Mouse (Mus musculus) intestine, embryonic 15.5 days (tissue): ENCODE results near the gene Ddrgk1. TPM values are rescaled to one million over a fixed set of nuclear protein-coding genes. Genes with fewer than 3 reads are reported as not detected.

Experiments used
- ATAC-seq: fragments of 200-750 bp; cut with Nextera tagmentation; 2 replicates; pipeline ENCODE4 v1.8.0; 2017; ENCODE audit warnings: moderate TSS enrichment, moderate library complexity
- H3K27ac ChIP-seq: fragments of 300-500 bp; sonication (generic); 2 replicates; pipeline ENCODE4 v1.5.1; 2015; ENCODE audit warnings: mild to moderate bottlenecking, inconsistent platforms
- H3K27me3 ChIP-seq: fragments of 300-500 bp; sonication (generic); replicated peaks from 2 replicates; pipeline ENCODE4 v1.6.1; 2015; ENCODE audit warnings: inconsistent platforms
- H3K36me3 ChIP-seq: fragments of 300-500 bp; sonication (generic); 2 replicates; pipeline ENCODE4 v1.6.1; 2015; ENCODE audit warnings: inconsistent platforms
- H3K4me1 ChIP-seq: fragments of 300-500 bp; sonication (generic); replicated peaks from 2 replicates; pipeline ENCODE4 v1.6.1; 2015; ENCODE audit warnings: inconsistent platforms
- H3K4me2 ChIP-seq: fragments of 300-500 bp; sonication (generic); replicated peaks from 2 replicates; pipeline ENCODE4 v1.6.1; 2015; ENCODE audit warnings: mild to moderate bottlenecking, inconsistent platforms
- H3K4me3 ChIP-seq: fragments of 300-500 bp; sonication (generic); replicated peaks from 2 replicates; pipeline ENCODE4 v1.5.1; 2015; ENCODE audit warnings: inconsistent platforms
- H3K9ac ChIP-seq: fragments of 300-500 bp; sonication (generic); 2 replicates; pipeline ENCODE4 v1.6.1; 2015; ENCODE audit warnings: inconsistent platforms
- H3K9me3 ChIP-seq: fragments of 300-500 bp; sonication (generic); 2 replicates; pipeline ENCODE4 v1.6.1; 2016; ENCODE audit warnings: inconsistent platforms
- WGBS: fragments of 180-500 bp; shearing (Covaris S2); methylation state at CpG from one replicate; pipeline ENCODE4 v1.1.7; 2015; 5-methylcytosine and 5-hydroxymethylcytosine counted together
- polyA plus RNA-seq: library from polyadenylated mRNA; unstranded; fragments of >200 nt; fragmentation: Nextera tagmentation; extraction: Ambion mirVana; gene quantifications from 2 replicates; pipeline ENCODE4 v1.2.1, GENCODE M21; 2015

Gene Ddrgk1
- polyA plus RNA-seq, 1 experiment from 2014 or later = 74.5 TPM

DNA sequence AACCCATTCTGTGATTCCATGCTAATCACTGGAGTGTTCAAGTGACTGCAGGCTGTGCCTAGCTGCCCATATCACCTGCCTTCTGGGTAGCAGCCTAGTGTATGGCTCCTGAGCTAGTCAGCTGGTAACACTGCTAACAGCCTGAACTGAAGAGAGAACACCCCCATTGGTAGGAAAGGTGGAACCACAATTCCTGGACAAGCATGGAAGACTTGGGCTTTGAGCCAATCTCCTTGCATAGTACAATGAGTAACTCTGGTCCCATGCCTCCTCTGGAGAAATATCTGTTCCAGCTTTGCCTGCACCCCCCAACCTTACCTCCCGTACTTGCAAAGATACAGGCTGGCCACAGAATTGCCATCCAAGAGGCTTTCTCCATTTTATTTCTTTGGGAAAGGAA, 32.0 kb downstream of the Ddrgk1 start:
- no peaks in the 10 kb centered on the region for H3K9me3 ChIP-seq
- 97% methylated on average over 1 of the region's 1 CpGs for WGBS
- H3K27ac ChIP-seq = no peak overlapping the region
- peaks cover 21% of the 10 kb centered on the region; the same call in 1 of the 2 replicates for H3K27me3 ChIP-seq
- H3K9ac ChIP-seq = no peak overlapping the region
- ATAC-seq = no peak
- no peaks in the 10 kb centered on the region; the same call in 1 of the 2 replicates for H3K36me3 ChIP-seq
- H3K4me2 ChIP-seq = no peak overlapping the region
- H3K4me1 ChIP-seq = peaks cover 23% of the 10 kb centered on the region
- H3K4me3 ChIP-seq = no peak overlapping the region

DNA sequence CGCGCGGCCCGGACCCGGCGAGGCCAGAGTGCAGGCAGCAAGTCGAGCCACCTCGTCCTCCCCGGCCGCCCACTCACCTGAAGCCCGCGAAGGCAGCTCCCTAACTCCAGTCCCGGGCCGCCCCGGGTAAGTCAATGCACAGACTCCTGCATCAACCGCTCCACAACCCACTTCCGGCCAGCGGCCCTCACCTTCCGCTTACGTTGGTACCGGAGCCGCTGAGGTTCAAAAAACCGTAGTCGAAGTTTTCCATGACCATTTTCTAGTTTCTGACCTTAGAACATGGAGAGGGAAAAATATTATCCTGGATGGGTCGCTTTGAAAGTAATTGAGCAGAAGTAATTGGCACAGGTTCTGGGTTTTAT, 34.6 kb downstream of the Ddrgk1 start, which contains the start of the genes Fastkd5 and Ubox5:
TSS of gene Fastkd5 (minus strand) at position 189 of the 365 bp plus-strand sequence.
TSS of gene Ubox5 (minus strand) at position 200 of the 365 bp plus-strand sequence.
- peak within 1 kb of the TSS; percentile 88 for H3K9ac ChIP-seq
- H3K4me3 ChIP-seq = peak within 1 kb of the TSS; percentile 92
- H3K27me3 ChIP-seq = peaks cover 7% of the 10 kb centered on the region; the same call in 1 of the 2 replicates
- WGBS = 0% methylated on average over 25 of the region's 25 CpGs
- ATAC-seq = peak; percentile 87
- H3K4me2 ChIP-seq = peak within 1 kb of the TSS; percentile 67
- H3K27ac ChIP-seq = peak within 1 kb of the TSS; percentile 62
- H3K4me1 ChIP-seq = peaks cover 10% of the 10 kb centered on the region
- H3K36me3 ChIP-seq = no peaks in the 10 kb centered on the region; the same call in 1 of the 2 replicates
- H3K9me3 ChIP-seq = no peaks in the 10 kb centered on the region

- Histone ChIP-seq H3K27ac (peak overlapping the region; percentile 62), H3K9ac (peak overlapping the region; percentile 88), H3K4me2 (peak overlapping the region; percentile 67), H3K4me1 (peaks cover 4% of the 10 kb centered on the region; the same call in 1 of the 2 replicates), H3K27me3 (peaks cover 3% of the 10 kb centered on the region; the same call in 1 of the 2 replicates), H3K9me3 (no peaks in the 10 kb centered on the region), H3K36me3 (no peaks in the 10 kb centered on the region; the same call in 1 of the 2 replicates), H3K4me3 (peak overlapping the region; percentile 92)
- WGBS = 1% methylated on average over 37 of the region's 37 CpGs
- peak; percentile 67 for ATAC-seq
Observed at GRCm38 (mm10) chr2:130629080-130629838, 35.2 kb downstream of the Ddrgk1 start.

GRCm38 (mm10) chr2:130628424-130628823, 36.0 kb downstream of the Ddrgk1 start:
- Histone ChIP-seq H3K9me3 (no peaks in the 10 kb centered on the region), H3K4me2 (peak overlapping the region; percentile 67; the same call in 1 of the 2 replicates), H3K36me3 (no peaks in the 10 kb centered on the region), H3K9ac (no peak overlapping the region), H3K4me3 (peak overlapping the region; percentile 92; the same call in 1 of the 2 replicates), H3K27ac (no peak overlapping the region), H3K4me1 (0 out of 2 replicates have a peak, but pooled peaks cover 4% of the 10 kb centered on the region), H3K27me3 (no peaks in the 10 kb centered on the region)
- ATAC-seq = no peak
- WGBS = 52% methylated on average over 3 of the region's 3 CpGs

DNA sequence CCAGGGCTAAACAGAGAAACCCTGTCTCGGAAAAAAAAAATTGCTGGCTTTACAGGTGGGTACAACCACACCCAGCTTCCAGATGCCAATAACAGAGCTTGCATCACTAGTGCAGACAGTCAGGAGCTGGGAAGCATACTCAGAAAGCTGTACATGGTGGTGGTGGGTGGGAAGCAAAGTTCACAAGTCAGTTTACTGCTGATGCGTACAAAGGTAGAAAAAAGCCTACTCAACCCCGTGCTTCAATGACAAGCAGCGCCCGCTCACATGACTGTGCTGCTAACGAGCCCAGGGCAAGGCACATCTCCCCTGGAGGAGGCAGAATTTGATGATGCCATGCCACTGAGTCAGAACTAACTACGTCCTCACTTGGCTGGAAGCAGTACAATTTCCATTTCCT, 45.5 kb downstream of the Ddrgk1 start:
- H3K9me3 ChIP-seq = no peaks in the 10 kb centered on the region
- H3K4me3 ChIP-seq = no peak overlapping the region
- H3K4me1 ChIP-seq = no peaks in the 10 kb centered on the region
- H3K27me3 ChIP-seq = no peaks in the 10 kb centered on the region
- no peak overlapping the region for H3K27ac ChIP-seq
- 93% methylated on average over 7 of the region's 7 CpGs for WGBS
- no peak for ATAC-seq
- no peak overlapping the region for H3K4me2 ChIP-seq
- peaks cover 11% of the 10 kb centered on the region; the same call in 1 of the 2 replicates for H3K36me3 ChIP-seq
- H3K9ac ChIP-seq = no peak overlapping the region

DNA sequence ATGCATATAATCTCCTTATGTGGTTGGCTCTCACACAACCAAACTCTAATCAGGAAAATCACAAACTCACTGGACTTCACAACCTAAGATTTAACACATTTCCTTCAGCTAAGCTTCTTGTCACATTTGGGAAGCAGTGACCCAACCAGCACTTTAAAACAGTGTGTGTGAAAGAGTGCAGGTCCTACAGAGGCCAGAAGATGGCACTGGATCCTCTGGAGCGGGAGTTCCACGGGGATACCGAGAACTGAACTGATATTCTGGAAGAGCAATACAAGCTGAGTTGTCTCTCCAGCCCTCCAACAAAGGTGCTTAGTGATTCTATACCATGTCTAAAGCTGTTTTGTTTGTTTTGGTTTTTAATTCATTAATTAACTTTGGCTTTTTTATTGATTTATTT, 51.4 kb downstream of the Ddrgk1 start:
- Histone ChIP-seq H3K27me3 (no peaks in the 10 kb centered on the region), H3K27ac (no peak overlapping the region), H3K36me3 (peaks cover 5% of the 10 kb centered on the region; the same call in 1 of the 2 replicates), H3K4me2 (no peak overlapping the region), H3K9me3 (no peaks in the 10 kb centered on the region), H3K9ac (no peak overlapping the region), H3K4me3 (no peak overlapping the region), H3K4me1 (no peaks in the 10 kb centered on the region)
- 67% methylated on average over 3 of the region's 3 CpGs for WGBS
- no peak for ATAC-seq

Other genes with a start within 250 kb of the Ddrgk1 start
- gene Vps16, start 240.3 kb downstream of the Ddrgk1 start, polyA plus RNA-seq = 74.3 and 76.7 TPM in 2 replicates
- 10.5 and 11.8 TPM in 2 replicates for gene Pced1a, start 240.0 kb downstream of the Ddrgk1 start, polyA plus RNA-seq
- 71.9 and 73.9 TPM in 2 replicates for gene Ptpra, start 214.4 kb downstream of the Ddrgk1 start, polyA plus RNA-seq
- 84.4 and 94.1 TPM in 2 replicates for gene Mrps26, start 100.9 kb downstream of the Ddrgk1 start, polyA plus RNA-seq
- gene Oxt, start 88.5 kb downstream of the Ddrgk1 start, polyA plus RNA-seq = not detected in 2 replicates
- gene Avp, start 82.1 kb downstream of the Ddrgk1 start, polyA plus RNA-seq = not detected in 2 replicates
- gene Fastkd5, start 34.6 kb downstream of the Ddrgk1 start, polyA plus RNA-seq = 14.0 and 16.3 TPM in 2 replicates
- gene Ubox5, start 34.6 kb downstream of the Ddrgk1 start, polyA plus RNA-seq = 12.0 and 12.2 TPM in 2 replicates
- 13.9 and 16.5 TPM in 2 replicates for gene Lzts3, start 21.9 kb downstream of the Ddrgk1 start, polyA plus RNA-seq
- gene Itpa, start 3.0 kb upstream of the Ddrgk1 start, polyA plus RNA-seq = 84.5 and 88.1 TPM in 2 replicates
- gene Slc4a11, start 32.9 kb upstream of the Ddrgk1 start, polyA plus RNA-seq = 0.13 and 0.21 TPM in 2 replicates
- gene 4930402H24Rik, start 241.7 kb upstream of the Ddrgk1 start, polyA plus RNA-seq = 25.4 and 25.9 TPM in 2 replicates
- gene Atrn, start 241.8 kb upstream of the Ddrgk1 start, polyA plus RNA-seq = 4.4 and 5.2 TPM in 2 replicates